Mouse (Mus musculus) midbrain, embryonic 10.5 days (tissue): ENCODE results near the gene Gemin5. TPM values are rescaled to one million over a fixed set of nuclear protein-coding genes. Genes with fewer than 3 reads are reported as not detected.
"Not testable (repeated sequence)": the region's sequence is repeated elsewhere in the genome, so short reads cannot be mapped to it uniquely, and the experiment has no call there.

Experiments used
- DNase-seq: peaks from one replicate; pipeline ENCODE4 v3.0.0-alpha.2; 2017; ENCODE audit warnings: low spot score
- H3K27ac ChIP-seq: fragments of 300-500 bp; sonication (generic); replicated peaks from 2 replicates; pipeline ENCODE4 v1.5.1; 2016; ENCODE audit warnings: mild to moderate bottlenecking
- H3K27me3 ChIP-seq: fragments of 300-500 bp; sonication (generic); 2 replicates; pipeline ENCODE4 v1.6.1; 2016; ENCODE audit warnings: low read depth, mild to moderate bottlenecking; ENCODE audit not compliant: poor library complexity, severe bottlenecking
- H3K36me3 ChIP-seq: fragments of 300-500 bp; sonication (generic); 2 replicates; pipeline ENCODE4 v1.6.1; 2016; ENCODE audit warnings: mild to moderate bottlenecking, moderate library complexity
- H3K4me1 ChIP-seq: fragments of 300-500 bp; sonication (generic); 2 replicates; pipeline ENCODE4 v1.6.1; 2016
- H3K4me3 ChIP-seq: fragments of 300-500 bp; sonication (generic); 2 replicates; pipeline ENCODE4 v1.5.1; 2016; ENCODE audit warnings: mild to moderate bottlenecking, moderate library complexity
- H3K9me3 ChIP-seq: fragments of 300-500 bp; sonication (generic); replicated peaks from 2 replicates; pipeline ENCODE4 v1.6.1; 2016; ENCODE audit warnings: mild to moderate bottlenecking
- WGBS: fragments of 180-500 bp; shearing (Covaris S2); methylation state at CpG from one replicate; pipeline ENCODE4 v1.1.7; 2016; 5-methylcytosine and 5-hydroxymethylcytosine counted together
- polyA plus RNA-seq: library from polyadenylated mRNA; unstranded; fragments of >200 nt; fragmentation: Nextera tagmentation; extraction: Ambion mirVana; gene quantifications from 2 replicates; pipeline ENCODE4 v1.2.1, GENCODE M21; 2016

Gemin5 gene
- polyA plus RNA-seq, 1 experiment from 2014 or later = 31.4 TPM

- H3K27ac ChIP-seq = no peak overlapping the region
- DNase-seq = no peak
- peaks cover 13% of the 10 kb centered on the region for H3K4me1 ChIP-seq
- 90% methylated on average over 4 of the region's 4 CpGs for WGBS
- H3K9me3 ChIP-seq = no peaks in the 10 kb centered on the region
- H3K36me3 ChIP-seq = no peaks in the 10 kb centered on the region
- H3K4me3 ChIP-seq = peak overlapping the region; percentile 58; the same call in 1 of the 2 replicates
- no peaks in the 10 kb centered on the region for H3K27me3 ChIP-seq
Measured at GRCm38 (mm10) chr11:58198663-58199062, 30.3 kb upstream of the Gemin5 start.

GRCm38 (mm10) chr11:58193860-58194520 is 25.7 kb upstream of the Gemin5 start:
- no peak overlapping the region for H3K4me3 ChIP-seq
- no peaks in the 10 kb centered on the region for H3K9me3 ChIP-seq
- DNase-seq = no peak
- WGBS = 43% methylated on average over 4 of the region's 4 CpGs
- H3K27me3 ChIP-seq = no peaks in the 10 kb centered on the region
- peaks cover 14% of the 10 kb centered on the region for H3K4me1 ChIP-seq
- H3K27ac ChIP-seq = no peak overlapping the region
- no peaks in the 10 kb centered on the region for H3K36me3 ChIP-seq

GRCm38 (mm10) chr11:58193326-58193725 is 25.0 kb upstream of the Gemin5 start:
- H3K36me3 ChIP-seq = no peaks in the 10 kb centered on the region
- H3K27me3 ChIP-seq = no peaks in the 10 kb centered on the region

DNA sequence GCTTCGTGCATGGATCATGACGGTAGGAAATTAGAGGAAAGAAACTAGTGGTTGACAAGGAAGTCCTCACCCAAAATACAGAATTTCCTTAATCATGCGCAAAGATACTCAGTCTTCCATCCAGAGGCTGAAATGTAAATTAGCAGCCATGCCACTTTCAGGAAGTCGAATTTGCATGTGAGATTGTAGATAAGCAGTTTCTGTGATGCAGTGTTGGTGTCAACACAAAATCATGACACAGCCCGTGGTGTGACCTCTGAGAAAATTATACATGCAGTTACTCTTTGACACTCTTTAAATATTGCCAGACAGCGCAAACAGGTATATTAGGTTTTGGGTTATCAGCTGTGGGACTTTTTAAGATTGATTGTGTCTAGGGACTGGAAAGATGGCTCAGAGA is 21.3 kb upstream of the Gemin5 start:
- H3K9me3 ChIP-seq = no peaks in the 10 kb centered on the region
- WGBS = 93% methylated on average over 6 of the region's 6 CpGs
- H3K4me1 ChIP-seq = peaks cover 10% of the 10 kb centered on the region
- no peaks in the 10 kb centered on the region for H3K27me3 ChIP-seq
- H3K4me3 ChIP-seq = no peak overlapping the region
- no peak for DNase-seq
- no peaks in the 10 kb centered on the region for H3K36me3 ChIP-seq
- H3K27ac ChIP-seq = no peak overlapping the region

More at GRCm38 (mm10) chr11:58193326-58193725, 25.0 kb upstream of the Gemin5 start:
- H3K27ac ChIP-seq = no peak overlapping the region
- no peak overlapping the region for H3K4me3 ChIP-seq
- H3K9me3 ChIP-seq = no peaks in the 10 kb centered on the region
- WGBS = 79% methylated on average over 3 of the region's 3 CpGs
- peaks cover 10% of the 10 kb centered on the region for H3K4me1 ChIP-seq
- DNase-seq = no peak

DNA sequence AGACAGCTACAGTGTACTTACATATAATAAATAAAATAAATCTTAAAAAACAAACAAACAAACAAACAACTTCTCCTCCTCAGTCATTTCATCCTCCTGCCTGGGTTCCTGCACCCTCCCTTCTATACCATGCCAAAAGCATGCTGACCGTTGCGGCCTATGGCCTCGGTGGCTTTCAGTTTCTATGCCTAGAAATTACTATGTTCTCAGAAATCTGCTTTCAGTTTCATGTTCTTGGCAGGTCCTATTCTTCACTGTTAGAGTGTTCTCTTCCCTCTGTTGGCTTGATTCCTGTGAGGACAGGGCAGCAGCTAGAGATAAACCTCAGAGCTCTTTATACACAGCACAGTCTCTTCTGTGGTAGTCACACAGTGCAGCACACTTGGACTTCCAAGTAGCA is 15.2 kb upstream of the Gemin5 start:
- no peak overlapping the region for H3K27ac ChIP-seq
- no peak overlapping the region for H3K4me3 ChIP-seq
- H3K27me3 ChIP-seq = no peaks in the 10 kb centered on the region
- WGBS = 93% methylated on average over 3 of the region's 3 CpGs
- H3K4me1 ChIP-seq = no peaks in the 10 kb centered on the region
- no peak for DNase-seq
- no peaks in the 10 kb centered on the region for H3K9me3 ChIP-seq
- peaks cover 26% of the 10 kb centered on the region for H3K36me3 ChIP-seq

GRCm38 (mm10) chr11:58180756-58181155 is 12.4 kb upstream of the Gemin5 start:
- no peak for DNase-seq
- peaks cover 54% of the 10 kb centered on the region for H3K36me3 ChIP-seq
- H3K4me3 ChIP-seq = no peak overlapping the region
- no peaks in the 10 kb centered on the region for H3K9me3 ChIP-seq
- H3K27me3 ChIP-seq = no peaks in the 10 kb centered on the region
- WGBS = 90% methylated on average over 7 of the region's 7 CpGs
- no peak overlapping the region for H3K27ac ChIP-seq
- no peaks in the 10 kb centered on the region for H3K4me1 ChIP-seq

DNA sequence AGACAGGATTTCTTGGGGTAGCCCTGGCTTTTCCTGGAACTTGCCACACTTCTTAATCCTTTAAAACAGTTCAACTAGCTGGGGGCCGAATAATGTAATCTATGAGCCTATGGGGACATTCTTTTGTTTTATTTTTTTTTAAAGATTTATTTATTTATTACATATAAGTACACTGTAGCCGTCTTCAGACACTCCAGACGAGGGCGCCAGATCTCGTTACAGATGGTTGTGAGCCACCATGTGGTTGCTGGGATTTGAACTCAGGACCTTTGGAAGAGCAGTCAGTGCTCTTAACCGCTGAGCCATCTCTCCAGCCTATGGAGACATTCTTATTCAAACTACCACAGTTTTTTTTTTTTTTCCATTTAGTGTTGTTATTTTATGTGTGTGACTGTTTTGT is 11.6 kb upstream of the Gemin5 start:
- peaks cover 62% of the 10 kb centered on the region for H3K36me3 ChIP-seq
- WGBS = 92% methylated on average over 6 of the region's 6 CpGs
- not testable (repeated sequence) for H3K9me3 ChIP-seq

GRCm38 (mm10) chr11:58179563-58179962 is 11.2 kb upstream of the Gemin5 start:
- Histone ChIP-seq H3K27ac (no peak overlapping the region), H3K27me3 (no peaks in the 10 kb centered on the region), H3K4me3 (no peak overlapping the region), H3K4me1 (no peaks in the 10 kb centered on the region), H3K36me3 (peaks cover 66% of the 10 kb centered on the region), H3K9me3 (no peaks in the 10 kb centered on the region)
- WGBS = 30% methylated on average over 3 of the region's 3 CpGs
- peak; percentile 57 for DNase-seq

More for the DNA sequence above, 11.6 kb upstream of the Gemin5 start:
- H3K27ac ChIP-seq, DNase-seq, H3K4me3 ChIP-seq, H3K27me3 ChIP-seq, H3K4me1 ChIP-seq: not testable (repeated sequence)

GRCm38 (mm10) chr11:58171459-58172091 is 3.2 kb upstream of the Gemin5 start, which contains the start of gene Mrpl22:
Mrpl22 (plus strand) TSS chr11:58171661.
- Histone ChIP-seq H3K4me1 (peaks cover 26% of the 10 kb centered on the region), H3K36me3 (peaks cover 40% of the 10 kb centered on the region), H3K4me3 (peak within 1 kb of the TSS; percentile 80), H3K27me3 (no peaks in the 10 kb centered on the region), H3K27ac (peak within 1 kb of the TSS; percentile 87), H3K9me3 (no peaks in the 10 kb centered on the region)
- peak; percentile 97 for DNase-seq
- WGBS = under 1% methylated on average over 34 of the region's 34 CpGs

GRCm38 (mm10) chr11:58169666-58170065 is 1.3 kb upstream of the Gemin5 start:
- H3K36me3 ChIP-seq = peaks cover 40% of the 10 kb centered on the region
- no peak for DNase-seq

GRCm38 (mm10) chr11:58167822-58168166 is 545 bp downstream of the Gemin5 start:
- Histone ChIP-seq H3K4me3 (peak overlapping the region; percentile 71), H3K4me1 (peaks cover 24% of the 10 kb centered on the region), H3K9me3 (no peaks in the 10 kb centered on the region; the same call in 1 of the 2 replicates), H3K27ac (peak overlapping the region; percentile 85), H3K27me3 (no peaks in the 10 kb centered on the region), H3K36me3 (peaks cover 40% of the 10 kb centered on the region)
- 0% methylated on average over 8 of the region's 8 CpGs for WGBS
- no peak for DNase-seq

More at GRCm38 (mm10) chr11:58169666-58170065, 1.3 kb upstream of the Gemin5 start:
- Histone ChIP-seq H3K4me1 (peaks cover 26% of the 10 kb centered on the region), H3K27ac (no peak overlapping the region), H3K4me3 (no peak overlapping the region), H3K9me3 (no peaks in the 10 kb centered on the region; the same call in 1 of the 2 replicates), H3K27me3 (no peaks in the 10 kb centered on the region)
- 87% methylated on average over 4 of the region's 4 CpGs for WGBS

DNA sequence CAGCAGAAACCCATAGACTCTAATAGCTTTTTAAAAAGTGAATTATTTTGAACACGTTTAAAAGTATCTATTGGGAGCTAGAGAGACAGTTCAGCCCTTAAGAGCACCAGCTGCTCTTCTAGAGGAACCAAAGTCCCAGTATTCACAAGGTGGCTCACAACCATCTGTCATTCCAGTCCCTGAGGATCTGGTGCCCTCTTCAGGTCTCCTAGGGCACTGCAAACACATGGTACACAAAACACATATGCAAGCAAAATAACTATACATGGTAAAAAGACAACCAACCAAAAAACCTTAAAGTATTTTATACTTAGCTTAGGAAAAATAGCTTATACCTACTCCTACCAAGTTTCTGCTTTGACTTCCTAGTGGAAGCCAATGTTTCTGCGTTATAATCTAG is 3.3 kb downstream of the Gemin5 start:
- H3K9me3 ChIP-seq = no peaks in the 10 kb centered on the region; the same call in 1 of the 2 replicates
- 93% methylated on average over 2 of the region's 2 CpGs for WGBS
- H3K27me3 ChIP-seq = no peaks in the 10 kb centered on the region
- no peak for DNase-seq
- no peak overlapping the region for H3K4me3 ChIP-seq
- no peak overlapping the region for H3K27ac ChIP-seq
- peaks cover 67% of the 10 kb centered on the region for H3K36me3 ChIP-seq
- H3K4me1 ChIP-seq = peaks cover 11% of the 10 kb centered on the region

DNA sequence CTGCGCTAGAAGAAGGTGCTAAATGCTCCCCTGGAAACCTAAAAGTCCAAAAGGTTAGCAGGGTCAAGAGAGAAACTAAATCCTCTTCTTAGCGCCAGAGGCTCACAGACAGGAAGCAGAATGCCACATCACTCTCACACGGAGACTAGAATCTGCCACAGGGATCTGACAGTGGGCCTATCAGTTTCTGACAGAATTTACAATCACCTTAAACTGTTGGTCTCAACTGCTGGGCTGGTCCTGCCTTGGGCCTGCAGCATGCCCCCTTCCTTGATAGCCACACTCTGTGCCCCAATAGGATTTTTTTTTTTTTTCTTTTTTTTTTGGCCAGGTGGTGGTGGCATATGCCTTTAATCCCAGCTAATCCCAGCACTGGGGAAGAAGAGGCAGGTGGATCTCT is 11.5 kb downstream of the Gemin5 start:
- no peak overlapping the region for H3K4me3 ChIP-seq
- H3K4me1 ChIP-seq = no peaks in the 10 kb centered on the region
- H3K9me3 ChIP-seq = no peaks in the 10 kb centered on the region
- DNase-seq = no peak
- no peak overlapping the region for H3K27ac ChIP-seq
- peaks cover 98% of the 10 kb centered on the region for H3K36me3 ChIP-seq
- no peaks in the 10 kb centered on the region for H3K27me3 ChIP-seq
- 86% methylated on average over 3 of the region's 3 CpGs for WGBS
